12 mouse cellular contexts compared by ENCODE assay signal in the genomic region with DNA sequence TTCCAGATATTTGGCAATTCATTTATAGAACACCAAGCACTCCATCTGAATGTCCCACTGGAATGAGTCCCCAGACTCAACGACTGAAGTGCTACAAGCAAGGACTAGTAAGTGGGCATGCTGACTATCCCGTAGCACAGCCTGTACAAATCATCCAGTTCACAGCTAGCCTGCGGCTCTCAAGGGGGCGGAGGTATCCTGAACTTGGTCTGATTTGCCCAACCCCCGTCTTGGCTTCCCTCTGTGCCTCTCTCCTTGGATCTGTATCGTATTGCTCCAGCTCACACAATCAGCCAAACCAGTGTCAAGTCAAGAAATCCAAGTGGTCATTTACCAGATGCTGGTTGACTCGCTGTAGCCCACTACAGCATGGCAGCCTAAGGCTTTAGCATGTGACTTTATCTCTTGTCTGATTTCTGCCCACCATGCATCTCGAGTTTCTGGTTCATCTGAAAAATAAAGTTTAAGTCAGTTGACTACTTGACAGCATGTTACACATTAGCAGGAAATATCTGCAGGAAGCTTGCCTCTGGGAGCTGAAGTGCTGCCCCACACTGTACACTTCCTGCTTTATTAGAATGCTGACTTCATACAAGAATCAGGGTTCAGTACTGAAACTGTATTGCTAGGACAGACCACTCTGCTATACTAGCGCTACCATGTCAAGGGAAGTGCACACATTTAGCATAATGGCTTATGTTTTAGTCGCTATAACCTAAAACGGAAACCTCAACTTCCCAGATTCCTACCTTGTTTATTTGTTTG. TPM values are rescaled to one million over a fixed set of nuclear protein-coding genes. Genes with fewer than 3 reads are reported as not detected.
DNase-seq lines count a peak whose midpoint lies in the region; ATAC-seq and TF ChIP-seq lines count a peak whose summit lies in the region.
"Had no signal": no experiment of that assay in that cellular context is flagged by ENCODE, and none has a peak within 500 bp of the region (broad histone marks: within the 10 kb centered on the region; RNA-seq: fewer than 3 reads in every experiment).

No protein-coding gene starts in this region.

- peaks cover 16% of the 10 kb centered on the region; the same call in 1 of the 2 replicates for H3K36me3 ChIP-seq in kidney, postnatal 0 days (ENCODE audit: insufficient read depth, low read length)
- H3K36me3 ChIP-seq in heart, embryonic 14.5 days (ENCODE audit: control insufficient read depth, insufficient read depth, low read length), result peaks cover 18% of the 10 kb centered on the region; the same call in 1 of the 2 replicates
- no peaks in the 10 kb centered on the region for H3K36me3 ChIP-seq in lung, postnatal 0 days (ENCODE audit: insufficient read depth, low read length)

- DNase-seq in adrenal gland, postnatal 14 days, result peak; percentile 10
- no peak for DNase-seq in adrenal gland, postnatal 4 days (ENCODE audit: low spot score in 2 of 2)
- peak; percentile 48 for DNase-seq in kidney, postnatal 0 days (ENCODE audit: low spot score)
- DNase-seq in kidney, adult 11 months, result no peak
- DNase-seq in lung, postnatal 0 days (ENCODE audit: low spot score), result peak; percentile 60
- DNase-seq in frontal cortex, adult 2 months (ENCODE audit: extremely low spot score in 1 of 2, low spot score in 1 of 2), result no peak
- DNase-seq in layer of hippocampus, postnatal 14 days (ENCODE audit: low spot score in 2 of 2), result no peak
- DNase-seq: cerebellum, adult 11 months; spleen, adult 18-20 months; thymus, adult 18-20 months had no signal

- no peak for ATAC-seq in kidney, postnatal 0 days (replicated peaks; ENCODE audit: low FRiP score, low read depth)
- no peak for ATAC-seq in heart, embryonic 14.5 days (ENCODE audit: insufficient number of reproducible peaks, insufficient read depth, low FRiP score, low read depth)
- peak; percentile 86 for ATAC-seq in lung, postnatal 0 days
- ATAC-seq: midbrain, embryonic 15.5 days had no signal

- H3K9me3 ChIP-seq in kidney, postnatal 0 days (replicated peaks; ENCODE audit: low read length), result no peaks in the 10 kb centered on the region
- no peaks in the 10 kb centered on the region for H3K9me3 ChIP-seq in heart, embryonic 14.5 days (ENCODE audit: control insufficient read depth, low read length)
- H3K9me3 ChIP-seq in lung, postnatal 0 days (ENCODE audit: low read length), result no peaks in the 10 kb centered on the region
- H3K9me3 ChIP-seq: midbrain, embryonic 15.5 days had no signal

- no peak overlapping the region for H3K4me3 ChIP-seq in kidney, postnatal 0 days (replicated peaks; ENCODE audit: low read depth, low read length)
- no peak overlapping the region for H3K4me3 ChIP-seq in heart, embryonic 14.5 days (ENCODE audit: control insufficient read depth in 1 of 2, insufficient read depth in 1 of 2, low read depth in 1 of 2, low read length in 2 of 2)
- no peak overlapping the region for H3K4me3 ChIP-seq in lung, postnatal 0 days (ENCODE audit: low read depth, low read length)
- H3K4me3 ChIP-seq: midbrain, embryonic 15.5 days had no signal

- H3K4me1 ChIP-seq in kidney, postnatal 0 days (replicated peaks; ENCODE audit: insufficient read depth, low read length), result no peaks in the 10 kb centered on the region
- peaks cover 2 to 5% of the 10 kb centered on the region in 2 experiments; a peak in 1 of 4 replicates for H3K4me1 ChIP-seq in heart, embryonic 14.5 days (ENCODE audit: control insufficient read depth in 2 of 2, insufficient read depth in 2 of 2, low read length in 2 of 2)
- peaks cover 3% of the 10 kb centered on the region; the same call in 1 of the 2 replicates for H3K4me1 ChIP-seq in lung, postnatal 0 days (ENCODE audit: insufficient read depth, low read depth, low read length)
- H3K4me1 ChIP-seq: midbrain, embryonic 15.5 days had no signal

- H3K4me2 ChIP-seq in kidney, postnatal 0 days (ENCODE audit: low read length), result no peak overlapping the region
- no peak overlapping the region for H3K4me2 ChIP-seq in heart, embryonic 14.5 days (ENCODE audit: low read length)
- H3K4me2 ChIP-seq in lung, postnatal 0 days (replicated peaks; ENCODE audit: low read depth, low read length), result no peak overlapping the region; the same call in 1 of the 2 replicates
- H3K4me2 ChIP-seq: midbrain, embryonic 15.5 days had no signal

- WGBS in kidney, postnatal 0 days, result 67% methylated on average over 11 of the region's 11 CpGs
- 65% methylated on average over 11 of the region's 11 CpGs for WGBS in heart, embryonic 14.5 days
- WGBS in lung, postnatal 0 days, result 49% methylated on average over 11 of the region's 11 CpGs

- H3K27ac ChIP-seq in kidney, postnatal 0 days, result no peak overlapping the region
- peak overlapping the region; percentile 1 to 64; a peak in 3 of 4 replicates for H3K27ac ChIP-seq in heart, embryonic 14.5 days (replicated peaks in 1 of 2; ENCODE audit: control insufficient read depth in 1 of 2, insufficient read depth in 1 of 2, low read depth in 2 of 2, low read length in 2 of 2)
- peak overlapping the region; percentile 64 for H3K27ac ChIP-seq in lung, postnatal 0 days (ENCODE audit: low read length)
- H3K27ac ChIP-seq: midbrain, embryonic 15.5 days had no signal

- 0 out of 2 replicates have a peak, but pooled peaks have one; percentile 28 for TF ChIP-seq EP300 in lung, postnatal 0 days (IDR thresholded peaks at IDR 0.05)

- no peak overlapping the region for H3K9ac ChIP-seq in kidney, postnatal 0 days (ENCODE audit: low read depth, low read length)
- no peak overlapping the region for H3K9ac ChIP-seq in heart, embryonic 14.5 days (ENCODE audit: low read length)
- H3K9ac ChIP-seq in lung, postnatal 0 days (replicated peaks; ENCODE audit: low read depth), result no peak overlapping the region
- H3K9ac ChIP-seq: midbrain, embryonic 15.5 days had no signal

- no peak for TF ChIP-seq CTCF in kidney, postnatal 0 days (IDR thresholded peaks at IDR 0.05; ENCODE audit: low read depth)
- no peak for TF ChIP-seq CTCF in lung, postnatal 0 days (IDR thresholded peaks at IDR 0.05)

- no peaks in the 10 kb centered on the region for H3K27me3 ChIP-seq in kidney, postnatal 0 days (ENCODE audit: insufficient read depth, low read length)
- no peaks in the 10 kb centered on the region for H3K27me3 ChIP-seq in heart, embryonic 14.5 days (ENCODE audit: control insufficient read depth, insufficient read depth, low read length)
- no peaks in the 10 kb centered on the region for H3K27me3 ChIP-seq in lung, postnatal 0 days (replicated peaks; ENCODE audit: insufficient read depth, low read length)
- H3K27me3 ChIP-seq: midbrain, embryonic 15.5 days had no signal

RNA-seq across cellular contexts. Expression of a gene that starts 50.0 kb away (rescaled TPM):
- 18.5 and 23.5 TPM in 2 replicates for total RNA-seq in adrenal gland, postnatal 14 days (2021)
- total RNA-seq in adrenal gland, postnatal 4 days (2021), result 10 to 100 TPM; 33.6 to 37.2 TPM
- 19.1 and 20.5 TPM in 2 replicates for polyA plus RNA-seq in kidney, postnatal 0 days (2015; fragmentation: Nextera tagmentation; extraction: Ambion mirVana)
- polyA plus RNA-seq in heart, embryonic 14.5 days (2014; fragmentation: Nextera tagmentation; extraction: Ambion mirVana), result 20.7 and 22.4 TPM in 2 replicates
- polyA plus RNA-seq in lung, postnatal 0 days (2015; fragmentation: Nextera tagmentation; extraction: Ambion mirVana), result 8.7 and 9.0 TPM in 2 replicates
- polyA plus RNA-seq in frontal cortex, adult 2 months (2012; rRNA removed), result 95.3 and 98.9 TPM in 2 replicates
- 10 to 100 TPM; 68.8 to 74.2 TPM for total RNA-seq in layer of hippocampus, postnatal 14 days (2021)

Comparison
In these comparisons a context has a peak if more than half of its experiments do, and no peak if none do; other contexts are left out.
1. DNase-seq: peak in adrenal gland, postnatal 14 days (single experiment), kidney, postnatal 0 days (single experiment) and lung, postnatal 0 days (single experiment); none in adrenal gland, postnatal 4 days (0 of 2), kidney, adult 11 months (single experiment), frontal cortex, adult 2 months (0 of 2) and layer of hippocampus, postnatal 14 days (0 of 2).